Mouse (Mus musculus) thymus, adult 2 months (tissue): ENCODE measurements around the gene Phlda1.

Experiments used
- CTCF ChIP-seq: fragments of 200-500 bp; IDR thresholded peaks from 2 replicates; pipeline ENCODE4 v1.5.1; 2012; ENCODE audit warnings: mild to moderate bottlenecking, control low read depth, low read length, moderate library complexity, borderline replicate concordance; ENCODE audit not compliant: control insufficient read depth, poor library complexity, insufficient read depth; ENCODE audit errors: extremely low read depth
- POLR2A ChIP-seq: fragments of 200-500 bp; IDR thresholded peaks from 2 replicates; pipeline ENCODE4 v1.6.1; 2012; ENCODE audit warnings: mild to moderate bottlenecking, low read length, control low read depth, moderate library complexity; ENCODE audit not compliant: control insufficient read depth, poor library complexity, insufficient read depth; ENCODE audit errors: extremely low read depth

DNA sequence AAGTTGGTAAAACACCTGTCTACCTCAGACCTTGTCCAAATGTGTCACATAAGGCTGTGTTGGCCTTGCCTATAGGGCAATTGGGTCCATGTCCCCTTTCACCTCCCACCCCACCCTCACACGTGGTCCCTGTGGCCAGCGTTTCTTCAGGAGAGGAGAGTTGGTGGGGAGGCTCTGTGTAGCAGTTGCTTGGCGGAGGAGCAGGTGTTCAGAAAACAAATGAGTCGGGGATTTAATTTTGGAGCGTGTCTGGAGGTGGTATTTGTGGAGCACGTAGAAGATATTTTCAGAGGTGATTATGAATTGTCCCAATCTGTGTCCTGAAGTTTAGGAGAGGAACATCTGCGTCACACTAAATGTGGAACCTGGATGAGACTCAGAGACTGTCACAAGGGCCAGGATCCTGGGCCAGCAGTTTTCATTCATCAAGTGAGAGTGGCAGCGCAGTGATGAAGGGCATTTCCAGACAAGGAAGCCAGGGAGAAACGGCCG, 41.8 kb downstream of the Phlda1 start:
- no peak for TF ChIP-seq POLR2A
- no peak for TF ChIP-seq CTCF
